Comparison of ENCODE assay signal across 17 mouse cellular contexts in genomic region chr6:29175113-29175512, GRCm38 (mm10). TPM values are rescaled to one million over a fixed set of nuclear protein-coding genes. Genes with fewer than 3 reads are reported as not detected.
"Had no signal": no experiment of that assay in that cellular context is flagged by ENCODE, and none has a peak within 500 bp of the region (broad histone marks: within the 10 kb centered on the region; RNA-seq: fewer than 3 reads in every experiment).

No protein-coding gene starts in this region.

- H3K27ac ChIP-seq: left cerebral cortex, adult 2 months; limb, embryonic 10.5 days; liver, embryonic 13.5 days; lung, embryonic 15.5 days; macrophage; midbrain, embryonic 15.5 days; neural tube, embryonic 12.5 days had no signal

- H3K9ac ChIP-seq: liver, embryonic 13.5 days; liver, postnatal 0 days; lung, embryonic 15.5 days; midbrain, embryonic 15.5 days; neural tube, embryonic 12.5 days had no signal

- ATAC-seq: liver, postnatal 0 days; midbrain, embryonic 15.5 days had no signal

- H3K36me3 ChIP-seq: limb, embryonic 10.5 days; liver, embryonic 13.5 days; lung, embryonic 15.5 days; midbrain, embryonic 15.5 days; neural tube, embryonic 12.5 days had no signal

- DNase-seq: kidney, adult 8-10 months; kidney, postnatal 25 days; liver, embryonic 13.5 days; liver, postnatal 0 days; lung, postnatal 14 days; right cerebral cortex, postnatal 14 days; thymus, postnatal 36 days had no signal

- H3K4me2 ChIP-seq: liver, embryonic 13.5 days; lung, embryonic 15.5 days; midbrain, embryonic 11.5 days; midbrain, embryonic 15.5 days; neural tube, embryonic 12.5 days had no signal

- H3K4me3 ChIP-seq: left cerebral cortex, adult 2 months; limb, embryonic 10.5 days; liver, embryonic 13.5 days; lung, embryonic 15.5 days; megakaryocyte, embryonic 14.5 days; midbrain, embryonic 15.5 days; neural tube, embryonic 12.5 days had no signal

- H3K9me3 ChIP-seq: limb, embryonic 10.5 days; liver, embryonic 13.5 days; lung, embryonic 15.5 days; megakaryocyte, embryonic 14.5 days; midbrain, embryonic 15.5 days; neural tube, embryonic 12.5 days had no signal

RNA-seq across cellular contexts. Expression of gene Prrt4, which starts 4.3 kb away (rescaled TPM):
- total RNA-seq: monocyte, adult 5-6 weeks; neutrophil, adult 5-6 weeks had no signal
- polyA plus RNA-seq: liver, postnatal 0 days; macrophage had no signal
